Mouse (Mus musculus): ENCODE results near the gene Unc5c. TPM values are rescaled to one million over a fixed set of nuclear protein-coding genes. Genes with fewer than 3 reads are reported as not detected.

Gene Unc5c
- polyA plus RNA-seq, 1 experiment from 2014 or later, result 26.6 TPM

GRCm38 (mm10) chr3:141818615-141819312 lies 353.7 kb downstream of the Unc5c start:
- no peaks in the 10 kb centered on the region for H3K27me3 ChIP-seq (replicated peaks; ENCODE audit: control insufficient read depth, insufficient read depth, low read length)
- H3K4me2 ChIP-seq (ENCODE audit: low read length), result peak overlapping the region; percentile 41; the same call in 1 of the 2 replicates
- WGBS, result 11% methylated on average over 3 of the region's 3 CpGs
- peak overlapping the region; percentile 3; the same call in 1 of the 2 replicates for H3K27ac ChIP-seq (ENCODE audit: low read depth, low read length)
- peak overlapping the region; percentile 27; the same call in 1 of the 2 replicates for H3K9ac ChIP-seq (ENCODE audit: low read depth, low read length)
- H3K36me3 ChIP-seq (ENCODE audit: control insufficient read depth, insufficient read depth, low read length), result no peaks in the 10 kb centered on the region
- H3K4me3 ChIP-seq (ENCODE audit: low read length), result no peak overlapping the region
- H3K4me1 ChIP-seq (ENCODE audit: control insufficient read depth, insufficient read depth, low read depth, low read length), result peaks cover 10% of the 10 kb centered on the region
- ATAC-seq, result peak; percentile 51
- no peaks in the 10 kb centered on the region for H3K9me3 ChIP-seq (ENCODE audit: control insufficient read depth, low read length)

GRCm38 (mm10) chr3:141819331-141819941 lies 354.4 kb downstream of the Unc5c start:
- no peaks in the 10 kb centered on the region for H3K27me3 ChIP-seq (replicated peaks; ENCODE audit: control insufficient read depth, insufficient read depth, low read length)
- peak overlapping the region; percentile 61; the same call in 1 of the 2 replicates for H3K27ac ChIP-seq (ENCODE audit: low read depth, low read length)
- peak overlapping the region; percentile 41 for H3K4me2 ChIP-seq (ENCODE audit: low read length)
- WGBS, result 8% methylated on average over 13 of the region's 13 CpGs
- no peaks in the 10 kb centered on the region for H3K9me3 ChIP-seq (ENCODE audit: control insufficient read depth, low read length)
- H3K36me3 ChIP-seq (ENCODE audit: control insufficient read depth, insufficient read depth, low read length), result no peaks in the 10 kb centered on the region
- peak overlapping the region; percentile 27 for H3K9ac ChIP-seq (ENCODE audit: low read depth, low read length)
- ATAC-seq, result peak; percentile 91
- peaks cover 10% of the 10 kb centered on the region for H3K4me1 ChIP-seq (ENCODE audit: control insufficient read depth, insufficient read depth, low read depth, low read length)
- peak overlapping the region; percentile 2; the same call in 1 of the 2 replicates for H3K4me3 ChIP-seq (ENCODE audit: low read length)

GRCm38 (mm10) chr3:141828301-141828700 lies 363.3 kb downstream of the Unc5c start:
- Histone ChIP-seq H3K9ac (ENCODE audit: low read depth, low read length) (no peak overlapping the region), H3K4me3 (ENCODE audit: low read length) (no peak overlapping the region), H3K27ac (ENCODE audit: low read depth, low read length) (no peak overlapping the region), H3K36me3 (ENCODE audit: control insufficient read depth, insufficient read depth, low read length) (peaks cover 5% of the 10 kb centered on the region; the same call in 1 of the 2 replicates), H3K4me1 (ENCODE audit: control insufficient read depth, insufficient read depth, low read depth, low read length) (no peaks in the 10 kb centered on the region), H3K27me3 (replicated peaks; ENCODE audit: control insufficient read depth, insufficient read depth, low read length) (no peaks in the 10 kb centered on the region), H3K9me3 (ENCODE audit: control insufficient read depth, low read length) (no peaks in the 10 kb centered on the region), H3K4me2 (ENCODE audit: low read length) (no peak overlapping the region)
- no peak for ATAC-seq
- WGBS, result 87% methylated on average over 5 of the region's 5 CpGs

- Histone ChIP-seq H3K27me3 (replicated peaks; ENCODE audit: control insufficient read depth, insufficient read depth, low read length) (no peaks in the 10 kb centered on the region), H3K9ac (ENCODE audit: low read depth, low read length) (no peak overlapping the region), H3K27ac (ENCODE audit: low read depth, low read length) (no peak overlapping the region), H3K4me1 (ENCODE audit: control insufficient read depth, insufficient read depth, low read depth, low read length) (no peaks in the 10 kb centered on the region), H3K36me3 (ENCODE audit: control insufficient read depth, insufficient read depth, low read length) (peaks cover 5% of the 10 kb centered on the region; the same call in 1 of the 2 replicates), H3K4me3 (ENCODE audit: low read length) (no peak overlapping the region), H3K9me3 (ENCODE audit: control insufficient read depth, low read length) (no peaks in the 10 kb centered on the region), H3K4me2 (ENCODE audit: low read length) (no peak overlapping the region)
- peak; percentile 84 for ATAC-seq
- WGBS, result 14% methylated on average over 3 of the region's 3 CpGs
Measured at GRCm38 (mm10) chr3:141831135-141831534, 366.1 kb downstream of the Unc5c start.

GRCm38 (mm10) chr3:141838864-141839263 lies 373.8 kb downstream of the Unc5c start:
- Histone ChIP-seq H3K27ac (ENCODE audit: low read depth, low read length) (no peak overlapping the region), H3K4me3 (ENCODE audit: low read length) (no peak overlapping the region), H3K4me2 (ENCODE audit: low read length) (no peak overlapping the region), H3K36me3 (ENCODE audit: control insufficient read depth, insufficient read depth, low read length) (no peaks in the 10 kb centered on the region), H3K9ac (ENCODE audit: low read depth, low read length) (no peak overlapping the region), H3K9me3 (ENCODE audit: control insufficient read depth, low read length) (no peaks in the 10 kb centered on the region), H3K4me1 (ENCODE audit: control insufficient read depth, insufficient read depth, low read depth, low read length) (no peaks in the 10 kb centered on the region), H3K27me3 (replicated peaks; ENCODE audit: control insufficient read depth, insufficient read depth, low read length) (no peaks in the 10 kb centered on the region)
- peak; percentile 24; the same call in 1 of the 2 replicates for ATAC-seq
- WGBS, result 46% methylated on average over 7 of the region's 7 CpGs

GRCm38 (mm10) chr3:141849206-141849605 lies 384.2 kb downstream of the Unc5c start:
- WGBS, result 39% methylated on average over 1 of the region's 1 CpGs
- Histone ChIP-seq H3K9me3 (ENCODE audit: control insufficient read depth, low read length) (no peaks in the 10 kb centered on the region), H3K36me3 (ENCODE audit: control insufficient read depth, insufficient read depth, low read length) (no peaks in the 10 kb centered on the region), H3K4me2 (ENCODE audit: low read length) (no peak overlapping the region), H3K27me3 (replicated peaks; ENCODE audit: control insufficient read depth, insufficient read depth, low read length) (no peaks in the 10 kb centered on the region), H3K4me3 (ENCODE audit: low read length) (no peak overlapping the region), H3K9ac (ENCODE audit: low read depth, low read length) (no peak overlapping the region), H3K4me1 (ENCODE audit: control insufficient read depth, insufficient read depth, low read depth, low read length) (no peaks in the 10 kb centered on the region), H3K27ac (ENCODE audit: low read depth, low read length) (no peak overlapping the region)
- no peak for ATAC-seq

GRCm38 (mm10) chr3:141850141-141850540 lies 385.1 kb downstream of the Unc5c start:
- 64% methylated on average over 7 of the region's 7 CpGs for WGBS
- Histone ChIP-seq H3K27me3 (replicated peaks; ENCODE audit: control insufficient read depth, insufficient read depth, low read length) (no peaks in the 10 kb centered on the region), H3K9ac (ENCODE audit: low read depth, low read length) (no peak overlapping the region), H3K4me3 (ENCODE audit: low read length) (no peak overlapping the region), H3K9me3 (ENCODE audit: control insufficient read depth, low read length) (no peaks in the 10 kb centered on the region), H3K4me1 (ENCODE audit: control insufficient read depth, insufficient read depth, low read depth, low read length) (no peaks in the 10 kb centered on the region), H3K36me3 (ENCODE audit: control insufficient read depth, insufficient read depth, low read length) (no peaks in the 10 kb centered on the region), H3K27ac (ENCODE audit: low read depth, low read length) (no peak overlapping the region), H3K4me2 (ENCODE audit: low read length) (no peak overlapping the region)
- ATAC-seq, result no peak

GRCm38 (mm10) chr3:141854339-141854738 lies 389.3 kb downstream of the Unc5c start:
- Histone ChIP-seq H3K9me3 (ENCODE audit: control insufficient read depth, low read length) (no peaks in the 10 kb centered on the region), H3K9ac (ENCODE audit: low read depth, low read length) (no peak overlapping the region), H3K27ac (ENCODE audit: low read depth, low read length) (no peak overlapping the region), H3K4me1 (ENCODE audit: control insufficient read depth, insufficient read depth, low read depth, low read length) (no peaks in the 10 kb centered on the region), H3K36me3 (ENCODE audit: control insufficient read depth, insufficient read depth, low read length) (no peaks in the 10 kb centered on the region), H3K4me2 (ENCODE audit: low read length) (no peak overlapping the region), H3K27me3 (replicated peaks; ENCODE audit: control insufficient read depth, insufficient read depth, low read length) (no peaks in the 10 kb centered on the region), H3K4me3 (ENCODE audit: low read length) (no peak overlapping the region)
- 86% methylated on average over 4 of the region's 4 CpGs for WGBS
- ATAC-seq, result no peak

GRCm38 (mm10) chr3:141857123-141857522 lies 392.1 kb downstream of the Unc5c start:
- no peaks in the 10 kb centered on the region for H3K9me3 ChIP-seq (ENCODE audit: control insufficient read depth, low read length)
- no peaks in the 10 kb centered on the region for H3K4me1 ChIP-seq (ENCODE audit: control insufficient read depth, insufficient read depth, low read depth, low read length)
- no peak overlapping the region for H3K9ac ChIP-seq (ENCODE audit: low read depth, low read length)
- no peak for ATAC-seq
- no peaks in the 10 kb centered on the region for H3K36me3 ChIP-seq (ENCODE audit: control insufficient read depth, insufficient read depth, low read length)
- H3K27me3 ChIP-seq (replicated peaks; ENCODE audit: control insufficient read depth, insufficient read depth, low read length), result no peaks in the 10 kb centered on the region
- H3K4me2 ChIP-seq (ENCODE audit: low read length), result no peak overlapping the region
- H3K27ac ChIP-seq (ENCODE audit: low read depth, low read length), result no peak overlapping the region
- WGBS, result 90% methylated on average over 8 of the region's 8 CpGs
- H3K4me3 ChIP-seq (ENCODE audit: low read length), result no peak overlapping the region

Data from hindbrain, embryonic 16.5 days (tissue).